Mouse (Mus musculus) megakaryocyte, embryonic 14.5 days (primary cell): ENCODE data around the gene Dguok.

Experiments
- FLI1 ChIP-seq: IDR thresholded peaks from 2 replicates; pipeline ENCODE4 v1.6.1; 2012; ENCODE audit warnings: low read length, inconsistent platforms, mixed read lengths
- GATA1 ChIP-seq: IDR thresholded peaks from 3 replicates; pipeline ENCODE4 v1.6.1; 2012; ENCODE audit warnings: mixed read lengths, low read length, inconsistent platforms, borderline replicate concordance

DNA sequence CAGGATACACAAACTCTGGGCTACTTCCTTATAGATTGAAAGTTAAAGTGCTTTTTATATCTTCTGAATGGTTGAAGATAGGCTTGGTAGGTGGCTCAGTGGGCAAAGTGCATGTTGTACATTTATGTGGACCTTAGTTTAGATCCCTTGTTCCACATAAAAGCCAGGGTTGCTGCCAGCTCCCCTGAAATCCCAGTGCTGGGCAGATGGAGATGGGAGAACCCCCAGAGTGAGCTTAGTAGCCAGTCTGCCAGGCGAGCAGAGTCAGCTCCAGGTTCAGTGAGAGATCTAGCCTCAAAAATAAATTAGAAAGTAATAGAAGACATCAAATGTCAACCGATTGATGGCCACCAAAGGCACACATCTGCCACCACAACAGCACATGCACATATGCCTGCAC is 25.8 kb upstream of the Dguok start:
- TF ChIP-seq GATA1 (no peak), FLI1 (no peak)
